Mouse (Mus musculus) brown adipose tissue, adult 24 weeks (tissue): ENCODE results near the gene Gse1. TPM values are rescaled to one million over a fixed set of nuclear protein-coding genes. Genes with fewer than 3 reads are reported as not detected.

Experiments used
- H3K27ac ChIP-seq: fragments of 200-500 bp; replicated peaks from 2 replicates; pipeline ENCODE4 v1.5.1; 2012; ENCODE audit warnings: low read depth, mild to moderate bottlenecking, low read length
- H3K4me1 ChIP-seq: fragments of 200-500 bp; 2 replicates; pipeline ENCODE4 v1.6.1; 2012; ENCODE audit warnings: low read length, mixed read lengths; ENCODE audit not compliant: control insufficient read depth, insufficient read depth, insufficient read length
- H3K4me3 ChIP-seq: fragments of 200-500 bp; 2 replicates; pipeline ENCODE4 v1.5.1; 2012; ENCODE audit warnings: low read depth, mild to moderate bottlenecking, low read length, moderate library complexity; ENCODE audit not compliant: insufficient read depth
- polyA plus RNA-seq: library from polyadenylated mRNA; stranded (reverse); fragments of >200 nt; gene quantifications from 2 replicates; pipeline ENCODE4 v1.2.4, GENCODE M21; 2012; ENCODE audit not compliant: missing spikeins, insufficient read depth, insufficient read length

The Gse1 gene
- polyA plus RNA-seq, 1 experiment, result 9.9 TPM

GRCm38 (mm10) chr8:120336087-120336380 is 107.8 kb downstream of the Gse1 start:
- H3K27ac ChIP-seq, result no peak overlapping the region; the same call in 1 of the 2 replicates
- no peak overlapping the region for H3K4me3 ChIP-seq
- peaks cover 23% of the 10 kb centered on the region for H3K4me1 ChIP-seq

DNA sequence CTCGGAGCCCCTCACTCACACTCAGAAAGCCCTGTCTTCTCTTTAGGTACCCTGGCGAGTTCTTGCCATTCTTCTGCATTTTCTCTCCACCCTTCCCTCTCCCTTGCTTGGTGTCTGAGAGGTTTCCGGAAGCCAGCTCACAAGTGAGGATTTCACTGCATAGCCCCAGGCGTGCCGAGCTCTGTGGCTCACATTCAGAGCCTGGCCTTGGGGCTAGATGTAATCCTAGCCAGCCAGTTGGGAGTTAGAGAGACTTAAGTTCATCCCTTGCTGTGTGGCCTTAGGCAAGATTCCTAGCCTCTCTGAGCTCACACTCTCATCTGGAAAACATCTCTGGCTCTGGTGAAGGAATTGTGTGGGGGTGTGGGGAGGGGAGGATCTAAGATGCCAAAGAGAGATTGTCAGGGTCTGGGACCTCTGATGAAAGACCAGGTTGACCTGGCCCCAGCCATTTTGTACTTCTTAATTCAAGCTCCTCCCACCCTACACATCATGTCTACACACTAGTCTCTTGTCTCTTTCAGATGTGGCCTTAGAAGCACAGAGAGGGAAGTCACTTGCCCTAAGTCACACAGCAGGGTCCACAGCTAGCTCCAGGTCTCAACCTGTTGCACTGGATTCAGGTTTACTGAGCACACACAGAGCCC is 108.8 kb downstream of the Gse1 start:
- no peak overlapping the region for H3K27ac ChIP-seq
- no peak overlapping the region for H3K4me3 ChIP-seq
- H3K4me1 ChIP-seq, result peaks cover 23% of the 10 kb centered on the region

- Histone ChIP-seq H3K4me1 (peaks cover 25% of the 10 kb centered on the region), H3K4me3 (no peak overlapping the region), H3K27ac (no peak overlapping the region)
These were observed 109.4 kb downstream of the Gse1 start for GRCm38 (mm10) chr8:120337627-120338026.

DNA sequence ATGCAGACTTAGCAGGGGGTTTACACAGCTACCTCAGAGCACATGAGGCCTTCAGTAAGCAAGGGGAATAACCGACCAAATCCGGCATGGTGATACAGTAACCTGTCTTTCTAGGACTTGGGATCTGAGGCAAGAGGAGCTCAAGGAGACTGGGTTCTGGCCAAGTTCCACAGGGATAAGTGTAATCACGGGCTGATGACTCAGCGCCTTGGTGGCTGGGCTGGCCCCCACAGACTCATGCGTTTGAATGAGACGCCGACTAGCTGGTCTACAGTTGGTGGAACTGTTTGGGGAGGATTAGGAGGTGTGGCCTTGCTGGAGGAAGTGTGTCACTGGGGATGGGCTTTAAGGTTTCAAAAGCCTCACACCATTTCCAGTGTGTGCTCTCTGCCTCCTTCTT is 110.4 kb downstream of the Gse1 start:
- no peak overlapping the region for H3K27ac ChIP-seq
- no peak overlapping the region for H3K4me3 ChIP-seq
- H3K4me1 ChIP-seq, result peaks cover 25% of the 10 kb centered on the region

GRCm38 (mm10) chr8:120339743-120340142 is 111.5 kb downstream of the Gse1 start:
- H3K4me1 ChIP-seq, result peaks cover 20% of the 10 kb centered on the region
- H3K27ac ChIP-seq, result no peak overlapping the region
- H3K4me3 ChIP-seq, result no peak overlapping the region

- Histone ChIP-seq H3K27ac (no peak overlapping the region), H3K4me1 (peaks cover 7% of the 10 kb centered on the region; the same call in 1 of the 2 replicates), H3K4me3 (no peak overlapping the region)
These were observed 112.9 kb downstream of the Gse1 start for GRCm38 (mm10) chr8:120341124-120341523.

DNA sequence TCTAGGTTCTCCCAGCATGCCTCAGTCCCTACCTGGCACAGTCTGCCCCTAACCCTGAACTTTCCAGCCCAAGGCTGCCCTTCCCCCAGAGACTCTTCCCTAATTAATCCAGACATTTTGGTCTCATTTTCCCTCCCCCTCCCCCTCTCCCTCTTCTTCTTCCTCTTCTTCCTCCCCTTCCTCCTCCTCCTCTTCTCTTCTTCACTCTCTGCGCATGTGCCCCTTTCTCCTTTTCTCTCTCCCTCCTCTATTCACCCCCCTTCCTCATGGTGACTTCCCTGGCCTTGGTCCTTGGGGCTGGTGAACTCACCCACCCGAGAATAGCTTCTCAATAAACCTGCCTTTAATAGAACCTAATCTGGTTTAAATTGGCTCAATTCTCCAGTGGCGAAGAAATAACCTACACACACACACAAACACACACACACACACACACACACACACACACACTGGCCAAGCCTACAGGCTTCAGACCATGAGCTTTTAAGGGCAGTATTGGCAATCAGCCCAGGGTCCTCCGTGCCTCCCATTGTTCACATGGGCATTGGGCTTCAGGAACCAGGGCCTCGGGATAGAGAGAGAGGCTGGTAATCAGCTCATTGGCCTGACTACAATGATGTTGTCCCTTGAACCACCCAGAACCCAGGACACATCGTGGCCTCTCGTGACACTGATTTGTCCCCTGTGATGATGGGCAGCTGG is 114.7 kb downstream of the Gse1 start:
- H3K4me1 ChIP-seq, result peaks cover 7% of the 10 kb centered on the region; the same call in 1 of the 2 replicates
- no peak overlapping the region for H3K4me3 ChIP-seq
- H3K27ac ChIP-seq, result no peak overlapping the region

GRCm38 (mm10) chr8:120343582-120343981 is 115.3 kb downstream of the Gse1 start:
- Histone ChIP-seq H3K4me3 (no peak overlapping the region), H3K4me1 (peaks cover 11% of the 10 kb centered on the region), H3K27ac (no peak overlapping the region)

- H3K27ac ChIP-seq, result no peak overlapping the region
- H3K4me3 ChIP-seq, result no peak overlapping the region
- peaks cover 11% of the 10 kb centered on the region for H3K4me1 ChIP-seq
These were observed 115.9 kb downstream of the Gse1 start for GRCm38 (mm10) chr8:120344166-120344565.

DNA sequence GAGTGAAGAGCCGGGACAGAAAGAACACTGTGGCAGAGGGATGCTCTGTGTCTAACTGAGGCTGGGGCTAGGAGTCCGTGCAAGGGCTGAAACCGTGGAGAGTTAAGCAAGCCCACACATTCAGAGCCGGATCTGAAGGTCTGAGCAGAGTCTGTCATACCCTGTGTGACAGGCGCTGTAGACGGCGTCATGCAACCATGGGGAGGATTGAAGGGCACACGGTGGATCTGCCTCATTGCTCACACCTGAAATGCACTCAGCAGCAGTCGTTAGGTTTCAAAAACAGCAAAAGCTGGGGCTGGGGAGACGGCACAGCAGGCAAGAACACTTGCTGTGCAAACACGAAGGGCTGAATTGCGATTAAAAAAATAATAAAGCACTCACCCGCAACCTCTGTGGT is 116.3 kb downstream of the Gse1 start:
- peaks cover 10% of the 10 kb centered on the region for H3K4me1 ChIP-seq
- no peak overlapping the region for H3K27ac ChIP-seq
- no peak overlapping the region for H3K4me3 ChIP-seq

- Histone ChIP-seq H3K4me1 (peaks cover 11% of the 10 kb centered on the region), H3K4me3 (no peak overlapping the region), H3K27ac (no peak overlapping the region)
These were observed 119.6 kb downstream of the Gse1 start for GRCm38 (mm10) chr8:120347734-120348341.

DNA sequence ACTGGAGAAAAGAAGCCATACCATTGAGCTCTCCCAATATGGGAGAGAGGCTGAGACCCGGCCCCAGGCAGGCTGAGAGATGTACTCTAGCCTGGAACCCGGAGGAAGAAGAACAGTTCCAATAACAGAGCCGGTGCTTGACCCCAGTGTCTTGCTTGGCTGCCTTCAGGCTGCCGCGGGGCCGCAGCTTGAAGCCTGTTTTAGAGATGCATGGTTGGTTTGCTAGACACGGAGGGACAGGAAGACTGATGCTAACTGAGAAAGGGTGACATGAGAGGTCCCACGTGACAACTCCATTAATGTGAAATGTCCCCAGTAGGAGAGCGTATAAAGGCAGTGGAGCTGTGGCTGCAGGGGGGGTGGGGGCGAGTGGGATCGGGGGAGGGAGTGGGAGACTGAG is 120.7 kb downstream of the Gse1 start:
- H3K27ac ChIP-seq, result no peak overlapping the region
- no peak overlapping the region for H3K4me3 ChIP-seq
- H3K4me1 ChIP-seq, result peaks cover 11% of the 10 kb centered on the region

- Histone ChIP-seq H3K27ac (no peak overlapping the region), H3K4me3 (no peak overlapping the region), H3K4me1 (peaks cover 11% of the 10 kb centered on the region)
These were observed 123.2 kb downstream of the Gse1 start for GRCm38 (mm10) chr8:120351332-120352071.

DNA sequence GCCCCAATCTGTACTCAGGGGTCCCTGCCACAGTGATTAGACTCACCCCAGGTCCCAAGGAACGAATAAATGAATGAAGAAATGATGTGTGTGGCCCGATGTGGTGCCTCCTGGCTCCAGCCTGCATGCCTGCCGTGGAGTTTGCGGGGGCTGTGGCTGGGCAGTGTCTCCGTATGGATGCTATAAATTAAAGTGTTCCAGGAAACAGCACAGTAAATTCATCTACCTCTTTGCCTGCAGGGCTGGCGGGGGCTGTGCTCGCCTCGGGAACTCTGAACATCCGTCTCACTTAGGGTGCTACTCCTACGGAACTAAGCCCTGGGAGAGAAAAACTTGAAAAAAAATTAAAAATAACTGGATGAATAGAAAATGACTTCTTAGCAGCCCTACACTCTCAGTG is 123.8 kb downstream of the Gse1 start:
- H3K4me1 ChIP-seq, result peaks cover 11% of the 10 kb centered on the region
- no peak overlapping the region for H3K27ac ChIP-seq
- H3K4me3 ChIP-seq, result no peak overlapping the region

DNA sequence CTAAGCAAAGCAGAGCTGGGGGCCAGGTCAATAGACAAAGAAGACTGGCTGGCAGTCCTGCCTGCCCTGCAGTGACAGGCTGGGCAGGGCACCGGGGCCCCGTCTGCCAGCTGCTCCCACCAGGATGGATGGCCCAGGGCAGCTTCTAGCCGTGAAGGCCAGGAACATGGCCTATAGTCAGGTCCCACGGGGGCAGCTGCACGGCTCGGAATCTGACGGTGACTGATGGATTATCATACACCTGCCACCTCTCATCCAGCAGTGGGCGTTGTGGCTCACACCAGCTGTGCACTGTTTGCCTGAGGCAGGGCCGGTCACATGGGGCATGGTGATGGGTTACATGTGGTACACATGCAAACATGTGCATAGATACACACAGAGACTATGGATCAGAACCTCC is 127.8 kb downstream of the Gse1 start:
- no peak overlapping the region for H3K4me3 ChIP-seq
- H3K4me1 ChIP-seq, result peaks cover 14% of the 10 kb centered on the region
- H3K27ac ChIP-seq, result no peak overlapping the region
